Mouse (Mus musculus) limb, embryonic 14.5 days (tissue): ENCODE measurements around the gene Slc2a10. TPM values are rescaled to one million over a fixed set of nuclear protein-coding genes. Genes with fewer than 3 reads are reported as not detected.

Experiments used
- ATAC-seq: fragments of 200-750 bp; cut with Nextera tagmentation; 2 replicates; pipeline ENCODE4 v1.8.0; 2017; ENCODE audit warnings: low read depth, moderate number of reproducible peaks, moderate TSS enrichment; ENCODE audit not compliant: low FRiP score
- DNase-seq: peaks from one replicate; pipeline ENCODE4 v3.0.0-alpha.2; 2015; ENCODE audit warnings: low spot score
- H3K27ac ChIP-seq: fragments of 300-500 bp; sonication (generic); replicated peaks from 2 replicates; pipeline ENCODE4 v1.5.1; 2014; ENCODE audit warnings: low read depth, mild to moderate bottlenecking, low read length, moderate library complexity, mixed read lengths
- H3K27me3 ChIP-seq: fragments of 300-500 bp; sonication (generic); 2 replicates; pipeline ENCODE4 v1.6.1; 2014; ENCODE audit warnings: low read length, mixed read lengths; ENCODE audit not compliant: control insufficient read depth, insufficient read depth
- H3K36me3 ChIP-seq: fragments of 300-500 bp; sonication (generic); 2 replicates; pipeline ENCODE4 v1.6.1; 2014; ENCODE audit warnings: mild to moderate bottlenecking, low read length, moderate library complexity, mixed read lengths; ENCODE audit not compliant: control insufficient read depth, insufficient read depth
- H3K4me1 ChIP-seq: fragments of 300-500 bp; sonication (generic); 2 replicates; pipeline ENCODE4 v1.6.1; 2014; ENCODE audit warnings: antibody characterized with exemption, low read length, mixed read lengths; ENCODE audit not compliant: control insufficient read depth, insufficient read depth
- H3K4me2 ChIP-seq: fragments of 300-500 bp; sonication (generic); replicated peaks from 2 replicates; pipeline ENCODE4 v1.6.1; 2014; ENCODE audit warnings: low read depth, mild to moderate bottlenecking, low read length, moderate library complexity; ENCODE audit not compliant: severe bottlenecking
- H3K4me3 ChIP-seq: fragments of 300-500 bp; sonication (generic); replicated peaks from 2 replicates; pipeline ENCODE4 v1.5.1; 2014; ENCODE audit warnings: low read length
- H3K9ac ChIP-seq: fragments of 300-500 bp; sonication (generic); 2 replicates; pipeline ENCODE4 v1.6.1; 2014; ENCODE audit warnings: mild to moderate bottlenecking, low read depth, low read length, moderate library complexity; ENCODE audit not compliant: severe bottlenecking
- H3K9me3 ChIP-seq: fragments of 300-500 bp; sonication (generic); 2 replicates; pipeline ENCODE4 v1.6.1; 2016; ENCODE audit warnings: low read length; ENCODE audit not compliant: control insufficient read depth
- POLR2A ChIP-seq: fragments of 200-500 bp; IDR thresholded peaks from 2 replicates; pipeline ENCODE4 v1.8.0; 2012; ENCODE audit warnings: inconsistent platforms, mild to moderate bottlenecking, moderate library complexity, borderline replicate concordance; ENCODE audit not compliant: insufficient read depth, insufficient read length; ENCODE audit errors: extremely low read depth
- WGBS: fragments of 180-500 bp; shearing (Covaris S2); extraction: QIAGEN DNeasy Blood & Tissue Kit; methylation state at CpG from one replicate; pipeline ENCODE4 v1.1.7; 2014; 5-methylcytosine and 5-hydroxymethylcytosine counted together
- polyA plus RNA-seq, 2 experiments: library from polyadenylated mRNA; depleted of rRNA in 1 of 2; stranded (reverse) in 1 of 2; unstranded in 1 of 2; fragments of >200 nt; fragmentation: Nextera tagmentation in 1 of 2; extraction: Ambion mirVana in 1 of 2; gene quantifications; 2 replicates each; pipeline versions ENCODE4 v1.2.1 to v1.2.3; 2012 to 2014

Slc2a10 gene
- polyA plus RNA-seq, 2 experiments, result 8.5 to 12.3 TPM

GRCm38 (mm10) chr2:165484152-165484551, 19.4 kb upstream of the Slc2a10 start:
- no peak overlapping the region for H3K27ac ChIP-seq
- 49% methylated on average over 6 of the region's 6 CpGs for WGBS
- H3K9ac ChIP-seq, result no peak overlapping the region
- no peak overlapping the region for H3K4me2 ChIP-seq
- H3K36me3 ChIP-seq, result peaks cover 6% of the 10 kb centered on the region
- ATAC-seq, result no peak
- no peak for DNase-seq
- no peak overlapping the region for H3K4me3 ChIP-seq
- TF ChIP-seq POLR2A, result no peak
- H3K9me3 ChIP-seq, result no peaks in the 10 kb centered on the region
- no peaks in the 10 kb centered on the region for H3K27me3 ChIP-seq
- no peaks in the 10 kb centered on the region; the same call in 1 of the 2 replicates for H3K4me1 ChIP-seq

- Histone ChIP-seq H3K4me2 (no peak overlapping the region), H3K27me3 (no peaks in the 10 kb centered on the region), H3K27ac (no peak overlapping the region), H3K36me3 (peaks cover 23% of the 10 kb centered on the region), H3K4me3 (no peak overlapping the region), H3K9ac (no peak overlapping the region), H3K4me1 (no peaks in the 10 kb centered on the region; the same call in 1 of the 2 replicates), H3K9me3 (no peaks in the 10 kb centered on the region)
- ATAC-seq, result no peak
- 69% methylated on average over 3 of the region's 3 CpGs for WGBS
- no peak for TF ChIP-seq POLR2A
- no peak for DNase-seq
Observed at GRCm38 (mm10) chr2:165485826-165486225, 17.8 kb upstream of the Slc2a10 start.

- ATAC-seq (no peak), DNase-seq (no peak)
- Histone ChIP-seq H3K27me3 (no peaks in the 10 kb centered on the region), H3K27ac (no peak overlapping the region), H3K4me3 (no peak overlapping the region), H3K9ac (no peak overlapping the region), H3K9me3 (no peaks in the 10 kb centered on the region), H3K4me2 (no peak overlapping the region), H3K36me3 (peaks cover 25% of the 10 kb centered on the region), H3K4me1 (no peaks in the 10 kb centered on the region; the same call in 1 of the 2 replicates)
- WGBS, result 70% methylated on average over 5 of the region's 5 CpGs
- no peak for TF ChIP-seq POLR2A
Observed at GRCm38 (mm10) chr2:165486401-165486800, 17.2 kb upstream of the Slc2a10 start.

- ATAC-seq, result peak; percentile 60; the same call in 1 of the 2 replicates
Observed at GRCm38 (mm10) chr2:165486881-165487535, 16.6 kb upstream of the Slc2a10 start.

GRCm38 (mm10) chr2:165492648-165493553, 10.7 kb upstream of the Slc2a10 start, which contains the start of gene Trp53rka:
TSS of gene Trp53rka (minus strand) at chr2:165493324.
- DNase-seq (peak; percentile 76), ATAC-seq (peak; percentile 93)
- H3K27me3 ChIP-seq, result no peaks in the 10 kb centered on the region
- peak within 1 kb of the TSS; percentile 67 for H3K4me2 ChIP-seq
- H3K4me3 ChIP-seq, result peak within 1 kb of the TSS; percentile 71
- H3K9ac ChIP-seq, result peak within 1 kb of the TSS; percentile 81
- H3K36me3 ChIP-seq, result peaks cover 25% of the 10 kb centered on the region
- H3K27ac ChIP-seq, result peak within 1 kb of the TSS; percentile 63; the same call in 1 of the 2 replicates
- H3K9me3 ChIP-seq, result no peaks in the 10 kb centered on the region
- WGBS, result 1% methylated on average over 56 of the region's 84 CpGs
- H3K4me1 ChIP-seq, result peaks cover 6% of the 10 kb centered on the region; the same call in 1 of the 2 replicates
- peak; percentile 57; the same call in 1 of the 2 replicates for TF ChIP-seq POLR2A

More at GRCm38 (mm10) chr2:165486881-165487535, 16.6 kb upstream of the Slc2a10 start:
- Histone ChIP-seq H3K9me3 (no peaks in the 10 kb centered on the region), H3K27ac (no peak overlapping the region), H3K36me3 (peaks cover 25% of the 10 kb centered on the region), H3K4me3 (no peak overlapping the region), H3K27me3 (no peaks in the 10 kb centered on the region), H3K9ac (no peak overlapping the region), H3K4me2 (no peak overlapping the region), H3K4me1 (no peaks in the 10 kb centered on the region; the same call in 1 of the 2 replicates)
- 0 out of 2 replicates have a peak, but pooled peaks have one; percentile 37 for TF ChIP-seq POLR2A
- 24% methylated on average over 8 of the region's 8 CpGs for WGBS
- peak; percentile 55 for DNase-seq
